Mouse (Mus musculus) forebrain, embryonic 14.5 days (tissue): ENCODE measurements around the gene Col23a1. TPM values are rescaled to one million over a fixed set of nuclear protein-coding genes. Genes with fewer than 3 reads are reported as not detected.
"Not testable (repeated sequence)": the region's sequence is repeated elsewhere in the genome, so short reads cannot be mapped to it uniquely, and the experiment has no call there.

Source experiments
- ATAC-seq: fragments of 200-750 bp; cut with Nextera tagmentation; 2 replicates; pipeline ENCODE4 v1.8.0; 2017; ENCODE audit warnings: mild to moderate bottlenecking, moderate library complexity
- DNase-seq: peaks from one replicate; pipeline ENCODE4 v3.0.0-alpha.2; 2015; ENCODE audit warnings: low spot score
- H3K27ac ChIP-seq: fragments of 300-500 bp; sonication (generic); 2 replicates; pipeline ENCODE4 v1.5.1; 2014; ENCODE audit warnings: low read depth, mild to moderate bottlenecking, control low read depth, low read length, moderate library complexity
- H3K27me3 ChIP-seq: fragments of 300-500 bp; sonication (generic); replicated peaks from 2 replicates; pipeline ENCODE4 v1.6.1; 2014; ENCODE audit warnings: low read length, control low read depth, mixed read lengths; ENCODE audit not compliant: control insufficient read depth, insufficient read depth
- H3K36me3 ChIP-seq: fragments of 300-500 bp; sonication (generic); 2 replicates; pipeline ENCODE4 v1.6.1; 2014; ENCODE audit warnings: low read length, control low read depth; ENCODE audit not compliant: control insufficient read depth, insufficient read depth
- H3K4me1 ChIP-seq: fragments of 300-500 bp; sonication (generic); 2 replicates; pipeline ENCODE4 v1.6.1; 2014; ENCODE audit warnings: antibody characterized with exemption, low read length, control low read depth; ENCODE audit not compliant: control insufficient read depth, insufficient read depth
- H3K4me2 ChIP-seq: fragments of 300-500 bp; sonication (generic); 2 replicates; pipeline ENCODE4 v1.6.1; 2014; ENCODE audit warnings: mild to moderate bottlenecking, control low read depth, low read length
- H3K4me3 ChIP-seq: fragments of 300-500 bp; sonication (generic); 2 replicates; pipeline ENCODE4 v1.5.1; 2014; ENCODE audit warnings: low read depth, low read length, control low read depth
- H3K9ac ChIP-seq: fragments of 300-500 bp; sonication (generic); 2 replicates; pipeline ENCODE4 v1.6.1; 2014; ENCODE audit warnings: mild to moderate bottlenecking, low read length, control low read depth, moderate library complexity
- H3K9me3 ChIP-seq: fragments of 300-500 bp; sonication (generic); replicated peaks from 2 replicates; pipeline ENCODE4 v1.6.1; 2016; ENCODE audit warnings: low read length, control low read depth, mixed read lengths; ENCODE audit not compliant: control insufficient read depth
- WGBS: fragments of 180-500 bp; shearing (Covaris S2); extraction: QIAGEN DNeasy Blood & Tissue Kit; methylation state at CpG from one replicate; pipeline ENCODE4 v1.1.7; 2014; 5-methylcytosine and 5-hydroxymethylcytosine counted together
- polyA plus RNA-seq: library from polyadenylated mRNA; unstranded; fragments of >200 nt; fragmentation: Nextera tagmentation; extraction: Ambion mirVana; gene quantifications from 2 replicates; pipeline ENCODE4 v1.2.1, GENCODE M21; 2014

The Col23a1 gene
- polyA plus RNA-seq, 1 experiment from 2014 or later = 2.5 TPM

DNA sequence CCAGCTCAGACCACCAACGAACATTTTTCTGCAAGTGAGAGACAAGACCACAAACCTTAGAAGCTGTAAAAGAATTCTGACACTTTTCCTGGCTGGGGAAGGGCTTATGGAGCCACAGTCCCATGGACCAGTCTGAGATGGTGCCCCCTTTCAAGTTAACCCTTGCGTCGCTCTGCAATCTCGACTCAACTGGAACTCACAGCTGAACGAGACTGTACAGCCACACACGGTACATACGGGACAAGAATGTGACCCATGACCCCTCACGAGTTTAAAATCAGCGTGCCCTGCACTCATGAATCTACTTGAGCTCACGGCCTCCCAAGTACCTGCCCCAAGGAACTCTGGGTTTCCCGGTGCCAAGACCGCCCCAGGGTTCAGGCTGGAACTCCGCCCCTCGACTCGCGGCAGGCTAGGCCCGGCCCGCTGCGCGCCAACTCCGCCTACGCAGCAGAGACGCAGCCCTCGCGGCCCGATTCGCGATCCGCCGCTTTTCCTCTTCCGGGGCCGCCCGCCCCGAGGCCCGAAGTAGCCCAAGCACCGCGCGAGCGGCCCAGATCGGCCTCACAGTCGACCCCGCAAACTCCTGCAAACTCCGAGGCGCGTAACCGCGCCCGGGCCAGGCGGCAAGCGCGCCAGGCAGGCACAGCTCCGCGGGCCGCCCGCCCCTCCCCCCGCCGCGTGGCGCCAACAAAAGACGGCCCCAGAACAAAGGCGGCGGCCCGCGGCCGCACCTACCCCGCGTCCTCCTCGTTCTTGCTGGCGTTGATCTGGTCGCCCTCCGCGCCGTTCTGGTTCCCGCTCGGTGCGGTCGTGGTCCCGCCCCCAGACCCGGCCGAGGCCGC is 316.1 kb downstream of the Col23a1 start:
- peak; percentile 65 for ATAC-seq
- peak overlapping the region; percentile 98 for H3K4me3 ChIP-seq
- H3K27me3 ChIP-seq = no peaks in the 10 kb centered on the region
- H3K36me3 ChIP-seq = peaks cover 49% of the 10 kb centered on the region
- H3K9ac ChIP-seq = peak overlapping the region; percentile 100
- peaks cover 27% of the 10 kb centered on the region for H3K4me1 ChIP-seq
- peak; percentile 83 for DNase-seq
- H3K4me2 ChIP-seq = peak overlapping the region; percentile 95
- peak overlapping the region; percentile 94 for H3K27ac ChIP-seq
- H3K9me3 ChIP-seq = no peaks in the 10 kb centered on the region
- under 1% methylated on average over 78 of the region's 81 CpGs for WGBS

GRCm38 (mm10) chr11:51606447-51607095 is 316.9 kb downstream of the Col23a1 start, which contains the start of gene Hnrnpab:
TSS of gene Hnrnpab (minus strand) at chr11:51606847.
- H3K4me1 ChIP-seq = peaks cover 27% of the 10 kb centered on the region
- H3K27me3 ChIP-seq = no peaks in the 10 kb centered on the region
- H3K9me3 ChIP-seq = no peaks in the 10 kb centered on the region
- peak within 1 kb of the TSS; percentile 95 for H3K4me2 ChIP-seq
- ATAC-seq (peak; percentile 97), DNase-seq (peak; percentile 99)
- peaks cover 41% of the 10 kb centered on the region for H3K36me3 ChIP-seq
- peak within 1 kb of the TSS; percentile 100 for H3K9ac ChIP-seq
- peak within 1 kb of the TSS; percentile 98 for H3K4me3 ChIP-seq
- peak within 1 kb of the TSS; percentile 94 for H3K27ac ChIP-seq
- WGBS = under 1% methylated on average over 90 of the region's 91 CpGs

- Histone ChIP-seq H3K9ac (peak overlapping the region; percentile 100), H3K4me2 (peak overlapping the region; percentile 79), H3K36me3 (peaks cover 35% of the 10 kb centered on the region), H3K4me1 (peaks cover 27% of the 10 kb centered on the region), H3K4me3 (peak overlapping the region; percentile 98), H3K27ac (peak overlapping the region; percentile 94), H3K9me3 (no peaks in the 10 kb centered on the region), H3K27me3 (no peaks in the 10 kb centered on the region)
- ATAC-seq = peak; percentile 55
- DNase-seq = no peak
- WGBS = 9% methylated on average over 15 of the region's 15 CpGs
Observed at GRCm38 (mm10) chr11:51607096-51607738, 317.5 kb downstream of the Col23a1 start.

GRCm38 (mm10) chr11:51609266-51609909 is 319.7 kb downstream of the Col23a1 start:
- peaks cover 14% of the 10 kb centered on the region for H3K4me1 ChIP-seq
- H3K27me3 ChIP-seq = no peaks in the 10 kb centered on the region
- H3K27ac ChIP-seq = no peak overlapping the region
- 87% methylated on average over 3 of the region's 3 CpGs for WGBS
- no peak overlapping the region for H3K4me3 ChIP-seq
- H3K36me3 ChIP-seq = peaks cover 13% of the 10 kb centered on the region
- DNase-seq = no peak
- H3K9me3 ChIP-seq = no peaks in the 10 kb centered on the region
- no peak overlapping the region for H3K4me2 ChIP-seq
- ATAC-seq = no peak
- no peak overlapping the region for H3K9ac ChIP-seq

- not testable (repeated sequence) for H3K27me3 ChIP-seq, H3K4me2 ChIP-seq, DNase-seq, H3K9me3 ChIP-seq, ATAC-seq, H3K27ac ChIP-seq, H3K4me1 ChIP-seq, H3K4me3 ChIP-seq, H3K9ac ChIP-seq, H3K36me3 ChIP-seq
- WGBS = 87% methylated on average over 5 of the region's 5 CpGs
Observed at GRCm38 (mm10) chr11:51609940-51610339, 320.2 kb downstream of the Col23a1 start.

DNA sequence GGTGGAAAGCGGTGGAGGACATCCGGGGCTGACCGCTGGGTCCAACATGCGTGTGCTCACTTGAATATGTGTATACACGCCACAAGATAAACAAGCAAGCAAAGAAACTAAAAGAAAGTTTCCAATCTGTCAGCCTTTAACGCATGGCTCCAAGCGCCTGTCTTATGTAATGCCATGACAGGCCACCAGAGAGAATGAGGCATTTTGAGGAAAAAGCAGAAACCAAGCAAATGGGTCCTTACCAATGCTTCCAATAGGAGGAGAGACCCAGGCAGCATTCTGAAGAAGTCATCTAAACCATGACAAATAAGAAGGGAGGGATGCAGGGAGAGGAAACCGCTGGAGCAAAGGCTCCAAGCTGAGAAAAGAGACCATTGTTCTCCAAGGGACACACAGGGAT is 324.5 kb downstream of the Col23a1 start:
- no peak for DNase-seq
- Histone ChIP-seq H3K27ac (no peak overlapping the region), H3K36me3 (no peaks in the 10 kb centered on the region), H3K9me3 (no peaks in the 10 kb centered on the region), H3K4me2 (no peak overlapping the region), H3K9ac (no peak overlapping the region), H3K4me3 (no peak overlapping the region), H3K27me3 (no peaks in the 10 kb centered on the region), H3K4me1 (peaks cover 6% of the 10 kb centered on the region; the same call in 1 of the 2 replicates)
- 84% methylated on average over 8 of the region's 8 CpGs for WGBS
- ATAC-seq = no peak

DNA sequence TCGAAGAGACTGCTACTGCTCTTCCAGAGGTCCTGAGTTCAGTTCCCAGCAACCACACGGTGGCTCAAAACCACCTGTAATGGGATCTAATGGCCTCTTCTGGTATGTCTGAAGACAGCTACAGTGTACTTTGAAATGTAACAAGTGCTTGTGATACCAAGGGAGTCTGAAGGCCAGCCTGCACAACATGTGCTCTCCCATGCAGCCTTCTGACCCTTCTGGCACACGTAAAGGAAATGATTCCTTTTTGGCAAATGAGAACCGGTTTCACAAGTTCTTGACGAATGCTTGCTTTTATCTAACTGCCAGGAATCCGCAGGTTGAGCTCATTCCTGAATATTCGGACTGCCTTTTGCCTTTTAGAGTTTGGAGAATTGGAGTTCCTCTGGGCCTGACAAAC is 325.4 kb downstream of the Col23a1 start:
- H3K4me1 ChIP-seq = peaks cover 7% of the 10 kb centered on the region; the same call in 1 of the 2 replicates
- peak overlapping the region; percentile 49 for H3K4me2 ChIP-seq
- H3K27ac ChIP-seq = no peak overlapping the region
- H3K36me3 ChIP-seq = no peaks in the 10 kb centered on the region
- H3K9me3 ChIP-seq = no peaks in the 10 kb centered on the region
- DNase-seq (no peak), ATAC-seq (no peak)
- H3K27me3 ChIP-seq = no peaks in the 10 kb centered on the region
- H3K4me3 ChIP-seq = no peak overlapping the region; the same call in 1 of the 2 replicates
- 52% methylated on average over 7 of the region's 7 CpGs for WGBS
- H3K9ac ChIP-seq = peak overlapping the region; percentile 52

GRCm38 (mm10) chr11:51615601-51616000 is 325.9 kb downstream of the Col23a1 start:
- ATAC-seq = no peak
- H3K4me1 ChIP-seq = peaks cover 12% of the 10 kb centered on the region
- H3K27ac ChIP-seq = no peak overlapping the region
- H3K9me3 ChIP-seq = no peaks in the 10 kb centered on the region
- H3K9ac ChIP-seq = peak overlapping the region; percentile 52
- 4% methylated on average over 14 of the region's 14 CpGs for WGBS
- no peaks in the 10 kb centered on the region for H3K27me3 ChIP-seq
- peak overlapping the region; percentile 19 for H3K4me3 ChIP-seq
- DNase-seq = peak; percentile 58
- H3K36me3 ChIP-seq = no peaks in the 10 kb centered on the region
- peak overlapping the region; percentile 49 for H3K4me2 ChIP-seq
